Mouse (Mus musculus): Measurements from ENCODE around the gene Ksr1.

Gene Ksr1

GRCm38 (mm10) chr11:79146331-79146767, at the start of gene Ksr1:
Gene Ksr1, minus strand, starts transcription at chr11:79146407.
- in situ Hi-C loops (cut with MboI; ENCODE audit: unreplicated experiment in 2 of 2): no loop called here

- in situ Hi-C loops (cut with MboI; ENCODE audit: unreplicated experiment in 2 of 2): no loop called here
These were observed 46.0 kb upstream of the Ksr1 start for GRCm38 (mm10) chr11:79192176-79192575.

- in situ Hi-C loops (cut with MboI; ENCODE audit: unreplicated experiment in 2 of 2): no loop called here
These were observed 45.0 kb upstream of the Ksr1 start for GRCm38 (mm10) chr11:79191214-79191613.

GRCm38 (mm10) chr11:79190257-79190656, 44.0 kb upstream of the Ksr1 start:
- in situ Hi-C loops (cut with MboI; ENCODE audit: unreplicated experiment in 2 of 2): no loop called here

GRCm38 (mm10) chr11:79188176-79188575, 42.0 kb upstream of the Ksr1 start:
- in situ Hi-C loops (cut with MboI; ENCODE audit: unreplicated experiment in 2 of 2): no loop called here

- in situ Hi-C loops (cut with MboI; ENCODE audit: unreplicated experiment in 2 of 2): no loop called here
These were observed 41.1 kb upstream of the Ksr1 start for GRCm38 (mm10) chr11:79187291-79187690.

- in situ Hi-C loops (cut with MboI; ENCODE audit: unreplicated experiment in 2 of 2): no loop called here
These were observed 39.5 kb upstream of the Ksr1 start for GRCm38 (mm10) chr11:79185683-79186082.

- in situ Hi-C loops (cut with MboI; ENCODE audit: unreplicated experiment in 2 of 2): no loop called here
These were observed 38.1 kb upstream of the Ksr1 start for GRCm38 (mm10) chr11:79184126-79184888.

- in situ Hi-C loops (cut with MboI; ENCODE audit: unreplicated experiment in 2 of 2): no loop called here
These were observed 37.2 kb upstream of the Ksr1 start for GRCm38 (mm10) chr11:79183400-79183799.

GRCm38 (mm10) chr11:79182881-79183280, 36.7 kb upstream of the Ksr1 start:
- in situ Hi-C loops (cut with MboI; ENCODE audit: unreplicated experiment in 2 of 2): no loop called here

GRCm38 (mm10) chr11:79181914-79182313, 35.7 kb upstream of the Ksr1 start:
- in situ Hi-C loops (cut with MboI; ENCODE audit: unreplicated experiment in 2 of 2): no loop called here

GRCm38 (mm10) chr11:79176687-79177086, 30.5 kb upstream of the Ksr1 start:
- in situ Hi-C loops (cut with MboI; ENCODE audit: unreplicated experiment in 2 of 2): no loop called here

- in situ Hi-C loops (cut with MboI; ENCODE audit: unreplicated experiment in 2 of 2): no loop called here
These were observed 25.8 kb upstream of the Ksr1 start for GRCm38 (mm10) chr11:79172054-79172453.

- in situ Hi-C loops (cut with MboI; ENCODE audit: unreplicated experiment in 2 of 2): no loop called here
These were observed 20.5 kb upstream of the Ksr1 start for GRCm38 (mm10) chr11:79166582-79167300.

- in situ Hi-C loops (cut with MboI; ENCODE audit: unreplicated experiment in 2 of 2): no loop called here
These were observed 15.0 kb upstream of the Ksr1 start for GRCm38 (mm10) chr11:79161077-79161758.

- in situ Hi-C loops (cut with MboI; ENCODE audit: unreplicated experiment in 2 of 2): no loop called here
These were observed 13.9 kb upstream of the Ksr1 start for GRCm38 (mm10) chr11:79160127-79160526.

GRCm38 (mm10) chr11:79157729-79158128, 11.5 kb upstream of the Ksr1 start:
- in situ Hi-C loops (cut with MboI; ENCODE audit: unreplicated experiment in 2 of 2): no loop called here

- in situ Hi-C loops (cut with MboI; ENCODE audit: unreplicated experiment in 2 of 2): no loop called here
These were observed 9.1 kb upstream of the Ksr1 start for GRCm38 (mm10) chr11:79155348-79155747.

GRCm38 (mm10) chr11:79152696-79153095, 6.5 kb upstream of the Ksr1 start:
- in situ Hi-C loops (cut with MboI; ENCODE audit: unreplicated experiment in 2 of 2): no loop called here

- in situ Hi-C loops (cut with MboI; ENCODE audit: unreplicated experiment in 2 of 2): no loop called here
These were observed 5.7 kb upstream of the Ksr1 start for GRCm38 (mm10) chr11:79151874-79152273.

- in situ Hi-C loops (cut with MboI; ENCODE audit: unreplicated experiment in 2 of 2): no loop called here
These were observed 4.1 kb upstream of the Ksr1 start for GRCm38 (mm10) chr11:79150301-79150700.
